Mouse (Mus musculus) left cerebral cortex, adult 18-20 months (tissue): ENCODE results near the gene Ppcdc. TPM values are rescaled to one million over a fixed set of nuclear protein-coding genes. Genes with fewer than 3 reads are reported as not detected.
A peak's percentile ranks its signal among the peaks of the same experiment; 100 is the strongest.

Experiments used
- DNase-seq, 2 experiments: peaks; one replicate each; pipeline ENCODE4 v3.0.0; 2021 to 2022; ENCODE audit warnings: low spot score in 2 of 2, mixed read lengths in 1 of 2
- long read RNA-seq, 2 experiments: library from polyadenylated mRNA; stranded (forward); transcript quantifications; one replicate each; pipeline ENCODE4 v2.0.0; 2021
- total RNA-seq, 2 experiments: library from RNA; stranded (reverse); gene quantifications; 2 replicates each; pipeline ENCODE4 v1.2.3; 2021

Gene Ppcdc
- total RNA-seq, result 10 to 100 TPM; 14.3 TPM
- long read RNA-seq, experiment 1, transcript Ppcdc-201 (7 exons, 2,744 nt), result major isoform, 5 of 12 reads
- long read RNA-seq, experiment 1, partial matches to known transcripts, result 2 of 12 reads
- long read RNA-seq, experiment 1, other reads (novel, unspliced or antisense), result 4 of 12 reads
- long read RNA-seq, experiment 2, transcript Ppcdc-201 (7 exons, 2,744 nt), result major isoform, 8 of 18 reads
- long read RNA-seq, experiment 2, partial matches to known transcripts, result 2 of 18 reads
- long read RNA-seq, experiment 2, other reads (novel, unspliced or antisense), result 7 of 18 reads

DNA sequence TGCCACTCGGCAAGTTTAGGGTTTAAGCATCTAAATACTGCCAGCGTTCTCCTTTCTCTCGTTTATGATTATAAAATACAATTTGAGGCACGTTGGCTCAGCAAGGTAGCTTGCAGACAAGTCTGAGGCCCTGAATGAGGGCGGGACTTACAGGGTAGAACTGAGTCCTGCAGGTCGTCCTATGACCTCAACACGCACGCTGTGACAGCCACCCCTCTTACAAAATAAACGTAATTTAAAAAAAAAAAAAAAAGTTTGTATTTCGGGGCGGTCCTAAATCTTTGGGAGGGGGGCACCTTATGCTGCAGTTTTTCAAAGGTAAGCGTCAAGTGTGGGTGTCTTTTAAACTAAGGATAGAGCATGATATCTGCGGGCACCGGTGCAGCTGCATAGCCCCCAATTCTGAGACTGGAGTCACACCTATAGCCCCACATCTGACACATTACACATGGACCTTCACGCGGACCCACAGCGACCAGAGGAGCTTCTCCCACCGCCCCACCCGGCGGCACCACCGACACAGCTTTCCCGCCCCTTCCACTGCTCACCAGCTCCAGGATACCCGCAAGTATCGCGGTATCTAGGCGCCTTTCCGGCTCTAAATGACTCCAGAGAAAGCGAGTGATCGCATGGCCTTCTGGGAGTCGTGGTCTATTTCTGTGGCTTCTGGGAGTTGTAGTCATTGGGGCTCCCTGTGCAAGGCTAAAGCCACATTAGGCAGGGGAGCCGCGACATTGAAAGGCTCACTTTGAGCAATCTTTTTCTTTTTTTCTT, at the start of gene Ppcdc:
Gene Ppcdc (minus strand): TSS at position 603 of the 774 bp plus-strand sequence.
- peak; percentile 88 to 92 for DNase-seq

DNA sequence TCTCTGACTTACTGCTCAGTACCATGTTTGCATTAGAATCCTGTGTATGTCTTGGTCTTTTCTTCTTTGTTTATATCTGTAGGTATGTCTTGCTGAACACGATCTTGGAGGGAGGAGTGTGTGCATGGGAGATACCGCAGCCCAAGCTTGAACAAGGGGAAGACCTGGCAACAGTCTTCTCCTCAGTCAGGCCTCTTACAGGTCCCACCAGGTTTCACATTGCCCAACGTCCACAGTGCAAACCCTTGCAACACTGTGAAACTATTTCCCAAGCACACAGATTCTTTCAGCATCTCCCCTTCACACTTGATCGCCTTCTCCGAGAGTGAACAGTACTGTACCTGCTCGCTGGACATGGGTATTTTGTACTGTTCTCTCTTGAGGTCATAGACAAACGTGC, 47.9 kb upstream of the Ppcdc start:
- DNase-seq, result no peak

DNA sequence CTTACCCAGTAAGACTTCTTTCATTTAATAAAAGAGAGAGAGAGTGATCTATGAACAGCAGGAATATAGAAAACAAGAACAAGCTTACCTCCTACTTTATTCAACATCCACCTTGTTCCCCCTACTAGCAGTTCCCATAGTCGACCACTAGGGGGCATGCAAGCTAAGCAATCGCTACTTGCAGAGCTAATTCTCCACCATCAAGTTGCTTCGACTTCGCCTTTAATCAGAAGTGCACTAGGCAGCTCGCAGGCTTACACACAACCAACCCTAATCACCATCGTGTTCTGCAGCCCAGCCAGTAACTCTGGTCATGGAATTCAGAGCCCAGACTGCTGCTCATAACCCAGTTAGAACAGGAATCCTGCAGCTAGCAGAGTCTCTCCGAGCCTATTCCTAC, 45.9 kb upstream of the Ppcdc start:
- peak; percentile 88 to 92 for DNase-seq

DNA sequence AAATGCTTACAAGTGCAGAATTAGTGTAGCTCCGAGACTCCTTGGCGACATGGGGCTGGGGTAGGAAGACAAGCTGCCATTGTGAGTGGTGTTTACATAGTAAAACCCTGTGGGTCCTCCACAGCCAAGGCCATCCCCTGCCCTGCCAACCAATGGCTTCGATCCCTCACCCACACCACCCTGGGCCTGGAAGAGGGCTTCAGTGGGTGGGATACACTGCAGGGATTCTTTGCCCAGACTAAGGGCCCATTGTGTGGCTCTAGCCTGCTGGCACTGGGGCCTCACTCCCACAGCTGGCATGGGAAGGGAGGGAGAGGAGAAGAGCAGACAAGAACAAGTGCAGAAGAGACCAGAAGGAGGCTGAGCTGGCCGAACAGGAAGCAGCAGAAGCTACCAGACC, 29.0 kb upstream of the Ppcdc start:
- DNase-seq, result peak; percentile 20 to 31

DNA sequence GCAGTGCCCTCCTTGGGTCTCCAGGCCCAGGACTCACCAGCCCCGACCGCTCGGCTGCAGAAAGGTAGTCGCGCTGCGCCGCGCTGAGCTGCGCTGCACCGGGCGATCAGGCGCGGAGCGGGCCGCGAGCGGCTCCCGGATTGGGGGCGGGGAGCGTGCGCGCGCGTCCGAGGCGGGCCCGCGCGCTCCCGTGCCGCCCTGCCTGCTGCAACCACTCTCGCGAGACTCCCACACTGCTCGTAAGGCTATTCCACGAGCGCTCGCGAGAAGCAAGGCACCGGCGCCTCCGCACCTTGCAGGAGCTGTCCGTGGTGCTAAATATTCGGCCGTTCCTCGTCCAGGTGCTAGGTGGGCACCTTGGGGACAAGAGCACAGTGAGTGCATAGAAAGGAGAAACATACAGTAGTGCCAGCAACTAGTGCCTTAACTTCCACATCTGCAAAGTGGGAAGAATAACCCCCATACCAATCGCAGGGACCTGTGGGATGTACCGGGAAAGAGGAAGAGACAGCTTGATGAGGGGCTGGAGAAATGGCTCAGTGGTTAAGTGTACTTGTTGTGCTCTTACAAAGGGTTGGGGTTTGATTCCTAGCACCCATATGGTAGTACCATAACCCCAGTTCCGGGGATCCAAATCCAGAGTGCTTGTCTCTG, 28.1 kb upstream of the Ppcdc start, which contains the start of gene Scamp5:
Gene Scamp5 (minus strand): TSS at position 165 of the 654 bp plus-strand sequence.
- DNase-seq, result peak; percentile 88 to 93

DNA sequence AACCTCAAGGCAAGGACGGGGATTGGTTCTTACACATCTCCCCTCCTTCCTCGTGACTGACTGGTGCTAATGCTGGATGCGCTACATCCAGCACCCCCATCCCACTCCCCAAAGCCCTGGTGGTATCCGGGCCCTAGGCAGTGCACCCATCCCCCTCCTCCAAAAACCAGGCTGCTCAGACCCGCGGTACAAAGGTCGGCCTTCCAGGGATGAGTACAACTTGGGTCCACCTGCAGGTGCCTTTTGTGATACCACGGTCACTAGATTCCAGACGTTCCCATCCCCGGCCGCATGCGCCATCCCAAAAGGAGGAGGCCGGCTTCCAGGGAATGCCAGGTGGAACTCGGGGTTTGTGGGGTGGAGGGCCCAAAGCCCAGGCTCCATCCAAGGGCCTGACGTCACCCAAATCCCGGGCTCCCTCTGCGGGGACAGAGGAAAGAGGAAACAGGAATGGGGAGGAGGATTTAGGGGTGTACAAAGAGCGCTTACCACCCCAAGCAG, 27.4 kb upstream of the Ppcdc start:
- peak; percentile 53 to 54 for DNase-seq

DNA sequence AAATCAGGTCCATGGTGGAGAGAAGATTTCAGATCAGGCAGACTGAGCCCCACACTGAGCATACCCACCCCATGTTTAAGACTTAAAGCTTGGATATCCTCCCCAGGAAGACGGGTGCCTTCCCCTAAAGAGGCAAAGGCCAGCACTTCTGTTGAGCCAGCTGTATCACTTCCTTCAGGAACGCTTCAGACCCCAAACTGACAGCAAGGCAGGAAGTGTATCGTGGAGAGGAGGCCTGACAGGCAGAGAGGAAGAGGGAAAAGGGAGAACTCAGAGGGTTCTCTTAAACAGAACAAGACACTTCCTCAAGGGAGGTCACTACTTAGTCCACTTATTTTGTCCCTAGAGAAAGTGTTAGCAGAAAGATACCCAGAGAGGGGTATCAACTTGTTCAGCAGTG, 26.2 kb upstream of the Ppcdc start:
- DNase-seq, result no peak

DNA sequence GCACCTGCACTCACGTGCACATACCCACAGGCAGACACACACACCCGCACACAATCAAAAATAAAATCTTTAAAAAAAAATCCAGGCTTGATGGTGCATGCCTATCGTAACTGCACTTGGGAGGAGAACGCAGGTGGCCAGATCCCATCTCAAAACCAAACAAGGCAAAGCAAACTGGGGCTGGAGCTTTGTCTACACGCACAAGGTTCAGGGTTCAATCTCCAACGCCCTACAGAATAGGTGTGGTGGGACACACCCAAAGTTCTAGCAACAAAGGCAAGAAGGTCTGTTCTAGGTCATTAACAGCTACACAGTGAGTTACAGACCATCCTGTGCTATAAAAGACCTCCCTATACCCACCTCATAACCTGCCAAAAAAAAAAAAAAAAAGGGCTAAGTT, 22.9 kb upstream of the Ppcdc start:
- no peak for DNase-seq

DNA sequence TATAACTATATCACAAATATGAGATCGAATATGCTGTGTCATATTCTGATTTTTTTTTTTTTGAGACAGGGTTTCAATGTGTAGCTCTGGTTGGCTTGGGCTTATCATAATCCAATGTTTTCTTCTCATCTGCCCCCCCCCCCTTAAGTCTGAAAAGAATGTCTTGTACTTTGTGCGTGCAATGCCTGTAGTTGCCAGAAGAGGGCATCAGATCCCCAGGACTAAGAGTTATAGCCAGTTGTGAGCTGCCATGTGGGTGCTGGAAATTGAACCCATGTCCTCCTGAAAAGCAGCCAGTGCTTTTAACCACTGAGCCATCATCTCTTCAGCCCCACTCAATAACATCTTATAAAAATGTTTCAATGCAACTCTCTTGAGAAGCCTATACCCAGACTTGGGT, 19.8 kb upstream of the Ppcdc start:
- no peak for DNase-seq

DNA sequence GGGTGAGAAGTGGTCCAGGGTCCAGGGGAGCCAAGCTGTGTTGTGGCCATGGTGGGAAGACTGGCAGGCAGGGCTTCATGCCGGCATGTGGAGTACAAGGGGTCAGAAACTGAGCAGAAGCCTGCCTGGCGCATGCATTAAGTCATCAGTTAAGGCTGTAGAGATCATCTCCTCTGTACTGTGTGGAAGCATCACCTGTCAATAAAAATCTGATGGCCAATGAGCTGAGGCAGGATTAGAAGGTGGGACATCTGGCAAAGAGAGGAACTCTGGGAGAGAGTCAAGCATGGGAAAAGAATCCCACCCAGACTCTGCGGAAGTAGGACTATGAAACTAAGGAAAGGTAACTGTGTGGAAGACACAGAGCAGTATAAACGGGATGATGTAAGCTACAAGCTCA, 13.6 kb upstream of the Ppcdc start:
- no peak for DNase-seq

DNA sequence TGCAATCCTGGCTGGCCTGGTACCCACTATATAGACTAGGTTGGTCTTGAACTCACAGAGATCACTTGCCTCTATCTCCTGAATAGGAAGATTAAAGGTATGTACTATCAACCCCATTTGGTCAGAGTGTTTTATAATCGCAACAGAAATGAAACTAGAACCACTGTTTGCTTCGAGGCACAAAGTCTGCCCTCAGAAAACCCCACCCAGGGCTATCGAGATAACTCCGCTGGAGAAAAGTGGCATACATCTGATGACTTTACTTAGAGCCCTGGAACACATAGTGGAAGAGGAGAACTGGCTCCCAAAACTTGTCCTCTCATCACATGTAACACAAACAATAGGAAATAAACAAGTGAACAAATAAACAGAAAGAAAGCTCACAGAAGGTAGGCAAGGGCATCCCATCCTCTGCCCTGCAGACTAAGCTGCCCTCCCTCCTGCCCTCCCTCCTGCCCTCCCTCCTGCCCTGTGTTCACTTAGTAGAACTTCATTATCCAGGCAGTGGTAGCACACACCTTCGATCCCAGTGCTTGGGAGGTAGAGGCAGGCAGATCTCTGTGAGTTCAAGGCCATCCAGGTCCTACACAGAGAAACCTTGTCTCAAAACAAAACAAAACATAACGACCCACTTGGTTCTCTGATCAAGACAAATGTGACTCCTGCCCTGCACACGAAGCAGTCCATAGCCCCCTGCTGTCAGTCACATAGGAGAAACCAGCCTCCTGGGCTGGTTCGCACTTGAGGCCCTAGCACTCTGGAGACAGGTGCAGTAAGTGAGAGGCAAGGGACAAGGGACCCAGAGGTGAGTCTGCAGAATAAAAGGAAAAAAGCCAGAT, 12.9 kb upstream of the Ppcdc start:
- no peak for DNase-seq

DNA sequence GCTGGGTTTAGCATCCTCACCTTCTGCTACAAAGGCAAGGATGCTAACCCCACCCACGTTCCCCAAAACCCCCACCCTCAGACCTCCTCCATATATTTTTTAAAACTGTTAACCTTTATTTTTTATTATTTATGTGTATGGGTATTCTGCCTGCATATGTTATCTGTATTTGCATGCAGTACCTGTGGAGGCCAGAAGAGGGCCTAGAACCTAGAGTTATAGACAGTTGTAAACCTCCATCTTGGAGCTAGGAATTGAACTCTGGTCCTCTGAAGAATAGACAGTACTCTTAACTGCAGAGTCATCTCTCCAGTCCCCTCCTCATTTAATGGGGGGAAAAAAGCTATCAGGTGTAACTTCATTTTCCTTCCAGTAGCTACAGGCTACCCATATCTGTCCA, 9.8 kb upstream of the Ppcdc start:
- DNase-seq, result no peak

DNA sequence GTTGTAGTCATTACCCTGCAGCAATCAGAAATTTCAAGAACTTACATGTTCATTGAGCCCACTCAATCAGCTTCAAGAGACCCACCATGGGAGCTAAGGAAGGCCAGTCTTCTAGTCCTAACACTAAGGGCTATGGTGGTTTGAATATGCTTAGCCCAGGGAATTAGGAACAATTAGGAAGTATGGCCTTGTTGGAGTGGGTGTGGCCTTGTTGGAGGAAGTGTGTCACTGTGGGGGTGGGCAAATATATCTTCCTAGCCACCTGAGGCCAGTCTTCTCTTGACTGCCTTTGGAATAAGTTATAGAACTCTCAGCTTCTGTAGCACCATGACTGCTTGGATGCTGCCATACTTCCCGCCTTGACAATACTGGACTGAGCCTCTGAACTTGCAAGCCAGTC, 696 bp upstream of the Ppcdc start:
- DNase-seq, result no peak

DNA sequence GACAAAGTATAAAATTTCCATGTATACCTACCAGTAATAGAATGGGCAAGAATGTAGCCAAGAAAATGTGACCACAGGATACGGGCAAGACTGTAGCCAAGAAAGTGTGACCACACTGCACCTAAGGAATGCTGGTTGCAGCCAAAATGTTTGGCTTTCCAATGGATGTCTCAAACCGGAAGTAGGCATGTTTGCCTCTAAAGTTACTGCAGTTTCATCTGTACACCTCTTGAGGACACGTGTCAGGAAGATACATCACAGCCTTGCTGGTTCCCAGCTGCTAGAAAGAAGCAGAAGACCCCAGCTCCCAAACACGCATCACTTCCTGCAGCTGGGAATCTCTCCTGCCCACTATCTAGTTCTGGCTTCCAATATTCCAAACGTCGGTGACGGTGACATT, 841 bp downstream of the Ppcdc start:
- no peak for DNase-seq

DNA sequence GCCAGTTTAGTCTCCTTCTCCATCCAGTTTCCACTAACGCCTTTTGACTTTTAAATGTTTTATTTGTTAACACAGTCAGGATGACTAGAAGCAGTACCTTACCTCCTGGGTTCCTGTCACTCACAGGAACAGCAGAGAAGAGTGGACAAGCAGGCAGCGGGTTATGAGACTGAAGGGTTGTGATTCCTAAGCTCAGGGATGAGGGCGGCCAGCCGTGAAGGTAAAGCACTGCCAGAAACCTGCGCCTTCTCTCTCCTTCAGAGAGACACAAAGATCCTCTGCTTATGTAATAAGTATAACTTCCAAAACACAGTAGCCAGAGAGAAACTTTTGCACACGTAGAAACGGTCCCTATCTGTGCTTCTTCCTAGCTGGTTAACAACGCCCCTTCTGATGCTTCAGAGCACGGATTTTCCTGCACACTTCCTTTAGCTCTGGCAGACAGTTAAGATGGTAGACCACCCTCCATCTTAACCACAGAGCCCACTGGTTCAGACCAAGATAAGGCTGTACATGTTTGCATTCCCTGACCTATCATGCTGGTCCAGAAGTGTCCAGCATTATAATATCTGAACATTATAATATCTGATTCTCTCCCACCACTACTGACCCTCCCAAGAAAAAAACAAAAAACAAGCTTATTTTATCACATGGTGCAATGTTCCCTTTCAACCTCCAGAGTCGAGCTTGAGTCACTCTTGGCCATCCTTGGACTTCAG, 1.9 kb downstream of the Ppcdc start:
- no peak for DNase-seq

DNA sequence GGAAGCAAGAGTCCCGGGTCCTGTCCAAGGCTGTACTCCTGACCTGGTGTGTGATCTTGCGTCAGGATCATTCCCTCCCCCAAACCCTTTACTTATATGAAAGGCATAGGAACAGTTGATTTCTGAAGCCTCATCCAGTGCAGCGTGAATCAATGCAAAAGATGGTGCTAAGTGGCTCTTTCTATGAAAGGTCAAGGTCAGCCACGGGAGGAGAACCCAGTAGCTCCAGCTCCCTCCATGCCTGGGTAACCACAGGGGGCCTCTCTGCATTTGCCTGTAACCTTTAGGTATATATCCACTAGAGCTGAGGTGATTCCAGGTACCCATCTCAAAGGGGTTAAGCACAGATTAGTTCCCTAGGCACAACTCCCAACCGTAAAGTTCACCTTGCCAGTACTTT, 3.8 kb downstream of the Ppcdc start:
- no peak for DNase-seq

DNA sequence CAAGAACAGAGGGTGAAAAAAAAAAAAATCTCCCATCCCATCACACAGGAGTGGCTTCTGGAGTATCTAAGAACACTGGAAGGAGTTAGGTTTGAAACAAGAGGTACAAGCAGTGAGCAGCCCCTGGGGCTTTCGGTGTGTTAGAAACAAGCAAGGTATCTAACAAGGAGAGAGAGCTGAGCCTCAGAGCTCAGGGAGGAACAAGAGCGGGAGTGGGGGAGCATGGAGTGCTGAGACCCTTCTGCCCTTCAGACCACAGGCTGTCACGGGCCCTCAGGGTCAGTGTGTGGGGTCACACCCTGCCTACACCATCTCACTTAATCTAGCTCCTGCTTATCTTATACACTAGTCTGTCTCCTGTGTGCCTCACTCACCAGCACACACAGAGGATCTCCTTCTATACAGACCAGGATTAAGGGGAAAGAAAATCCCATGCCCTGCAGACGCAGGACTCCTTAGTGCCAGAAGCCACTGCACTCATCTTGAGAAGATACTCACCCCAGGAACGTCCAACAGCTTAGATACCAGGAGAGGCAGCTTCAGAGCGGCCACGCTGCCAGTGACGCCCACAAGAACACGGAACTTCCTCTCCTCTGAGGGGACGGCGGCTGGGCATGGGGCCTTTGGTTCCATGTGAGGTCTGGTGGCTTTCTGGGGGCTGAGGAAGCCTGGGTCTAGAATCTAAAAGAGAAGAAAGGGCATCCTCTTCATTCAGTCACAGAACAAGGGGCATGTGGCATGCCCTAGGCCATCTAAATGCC, 5.3 kb downstream of the Ppcdc start:
- no peak for DNase-seq

DNA sequence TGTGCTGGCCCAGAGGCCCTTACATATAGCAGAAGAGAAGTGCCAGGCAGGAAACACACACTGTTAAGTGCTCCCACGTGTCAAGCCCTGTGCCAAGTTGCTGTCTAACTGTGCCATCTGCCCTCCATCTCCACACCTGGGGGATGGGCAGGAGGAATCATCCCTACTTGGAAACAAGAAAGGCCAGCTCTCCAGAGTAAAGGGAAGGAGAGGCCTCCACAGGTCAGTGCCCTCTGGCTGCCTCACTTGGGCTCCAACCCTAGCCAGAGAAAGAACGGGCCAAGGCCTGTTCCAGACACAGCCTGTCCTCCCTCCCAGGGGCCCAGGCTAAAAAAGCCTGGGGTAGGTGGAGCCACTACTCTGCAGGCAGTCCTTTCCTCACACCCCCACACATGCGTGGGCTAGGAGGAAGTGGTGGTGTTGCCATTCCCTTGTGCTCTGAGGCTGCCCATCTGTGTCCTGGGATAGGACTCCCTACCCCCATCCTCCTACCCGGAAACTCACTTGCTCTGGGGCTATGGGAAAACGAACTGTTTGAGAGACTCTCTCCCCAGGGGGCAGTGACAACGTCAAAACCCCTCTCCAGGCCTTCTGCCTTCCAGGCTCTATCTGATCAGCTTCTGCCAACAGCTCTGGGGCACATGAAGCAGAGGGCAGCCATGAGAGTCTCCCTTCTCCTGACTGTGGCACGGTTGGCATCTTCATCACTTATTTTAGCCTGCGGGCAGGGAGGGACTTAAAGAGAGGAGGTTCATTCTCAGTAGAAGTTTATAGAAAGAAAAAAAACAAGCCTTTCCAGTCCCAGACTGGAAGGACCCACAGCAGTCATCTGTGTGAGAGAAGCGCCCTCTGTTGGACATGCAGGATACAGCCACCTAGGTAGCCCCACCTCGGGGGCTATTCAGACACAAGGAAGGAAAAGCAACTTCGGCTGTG, 6.6 kb downstream of the Ppcdc start:
- peak; percentile 80 to 87 for DNase-seq

DNA sequence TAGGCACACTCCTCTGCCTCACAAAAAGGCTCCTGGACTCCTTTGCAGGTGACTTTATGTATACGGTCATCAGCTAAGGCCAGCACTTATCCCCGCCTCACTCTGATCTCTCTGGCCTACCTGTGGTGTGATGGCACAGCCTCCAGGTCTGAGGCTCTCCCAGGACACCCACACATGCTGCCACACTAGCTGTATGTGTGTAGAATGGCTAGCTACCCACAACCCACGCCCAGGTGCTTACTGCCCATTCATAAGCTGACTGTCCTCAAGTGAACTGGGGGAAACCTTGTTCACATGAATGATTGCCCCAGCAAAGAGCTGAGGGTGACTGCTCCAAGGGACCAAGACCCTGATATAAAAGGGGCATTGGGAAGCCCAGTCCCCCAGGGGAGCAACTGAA, 7.4 kb downstream of the Ppcdc start:
- no peak for DNase-seq
